Mouse (Mus musculus): Measurements from ENCODE around the gene Lrrc4b.

Gene Lrrc4b

DNA sequence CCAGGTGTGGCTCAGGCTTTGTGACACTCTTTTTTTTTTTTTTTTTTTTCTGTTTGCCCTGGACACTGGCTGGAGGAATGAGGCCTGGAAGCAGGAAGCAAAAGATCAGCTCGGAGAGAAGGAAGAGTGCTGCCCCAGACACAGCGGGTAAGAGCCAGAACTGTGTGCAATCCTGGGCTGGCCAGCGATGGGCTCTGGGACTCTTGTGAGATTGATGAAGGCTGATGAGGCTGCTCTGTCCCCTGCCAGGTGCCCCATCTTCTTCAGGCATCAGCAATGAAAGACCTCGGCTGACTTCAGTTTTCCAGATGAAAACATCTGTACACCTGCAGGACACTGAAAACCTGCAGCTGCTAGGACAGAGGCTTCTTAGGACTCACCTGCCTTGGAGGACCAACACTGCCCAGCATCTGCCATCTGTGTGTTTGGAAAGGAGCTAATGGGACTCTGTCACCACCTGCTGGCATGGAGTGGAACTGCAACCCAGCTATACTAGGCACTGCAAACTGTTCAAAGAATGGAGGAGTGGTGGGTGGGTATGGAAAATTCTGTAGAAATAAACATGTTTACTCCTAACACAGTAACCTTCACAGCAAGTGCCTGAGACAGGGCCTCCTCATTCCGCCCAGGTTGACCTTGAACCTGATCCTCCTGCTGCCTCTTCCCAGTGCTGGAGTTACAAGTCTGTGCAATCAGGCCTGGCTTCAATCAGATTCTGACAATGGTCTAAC is 56.2 kb downstream of the Lrrc4b start:
- no peak for DNase-seq (ENCODE audit: extremely low read depth, low read depth, low spot score)

DNA sequence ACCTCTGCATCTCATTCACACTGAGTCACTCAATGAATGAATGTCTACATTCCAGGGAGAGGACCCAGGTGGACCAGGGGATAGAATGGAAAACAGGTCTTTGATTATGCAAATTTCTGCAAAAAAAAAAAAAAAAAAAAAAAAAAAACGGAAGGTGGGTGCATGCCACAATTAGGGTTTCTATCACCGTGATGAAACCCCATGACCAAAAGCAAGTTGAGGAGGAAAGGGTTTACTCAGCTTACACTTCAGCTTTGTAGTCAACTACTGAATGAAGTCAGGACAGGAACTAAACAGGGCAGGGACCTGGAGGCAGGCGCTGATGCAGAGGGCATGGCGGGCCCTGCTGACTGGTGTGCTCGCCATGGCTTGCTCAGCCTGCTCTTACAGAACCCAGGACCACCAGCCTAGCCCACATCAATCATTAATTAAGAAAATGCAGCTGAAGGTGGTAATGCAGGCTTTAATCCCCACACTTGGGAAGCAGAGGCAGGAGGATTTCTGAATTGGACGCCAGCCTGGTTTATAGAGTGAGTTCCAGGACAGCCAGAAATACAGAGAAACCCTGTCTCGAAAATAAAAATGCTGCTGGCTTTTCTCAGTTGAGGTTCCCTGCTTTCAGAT is 56.9 kb downstream of the Lrrc4b start:
- no peak for DNase-seq (ENCODE audit: extremely low read depth, low read depth, low spot score)

DNA sequence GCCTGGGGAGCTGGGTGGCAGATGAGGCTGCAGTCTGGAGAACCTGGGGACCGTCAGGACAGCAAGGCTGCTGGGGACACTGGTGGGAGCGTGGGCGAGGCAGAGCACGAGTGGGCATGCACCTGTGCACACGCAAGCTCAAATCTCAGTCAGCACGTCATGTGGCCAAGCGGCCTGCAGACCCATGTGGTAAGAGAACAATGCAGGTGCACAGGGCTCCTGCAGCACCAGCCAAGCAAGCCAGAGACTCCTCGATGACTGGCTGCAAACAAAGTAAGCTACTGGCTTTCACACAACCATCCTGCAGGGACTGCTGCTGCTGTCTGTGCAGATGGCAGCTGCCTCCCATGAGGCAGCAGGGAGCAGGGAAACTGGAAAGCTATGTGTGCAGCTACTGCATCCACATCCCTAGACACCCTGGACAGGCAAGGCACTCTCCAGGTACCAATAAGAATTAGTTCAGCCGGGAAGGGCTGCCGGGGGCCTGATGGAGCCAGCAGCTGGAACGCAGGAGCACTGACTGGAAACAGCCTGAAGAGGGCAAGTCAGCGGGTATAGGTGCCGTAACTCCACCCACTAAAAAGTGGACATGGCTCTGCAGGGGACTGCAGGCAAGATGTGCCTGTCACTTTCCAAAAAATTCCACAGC is 58.2 kb downstream of the Lrrc4b start:
- no peak for DNase-seq (ENCODE audit: extremely low read depth, low read depth, low spot score)

DNA sequence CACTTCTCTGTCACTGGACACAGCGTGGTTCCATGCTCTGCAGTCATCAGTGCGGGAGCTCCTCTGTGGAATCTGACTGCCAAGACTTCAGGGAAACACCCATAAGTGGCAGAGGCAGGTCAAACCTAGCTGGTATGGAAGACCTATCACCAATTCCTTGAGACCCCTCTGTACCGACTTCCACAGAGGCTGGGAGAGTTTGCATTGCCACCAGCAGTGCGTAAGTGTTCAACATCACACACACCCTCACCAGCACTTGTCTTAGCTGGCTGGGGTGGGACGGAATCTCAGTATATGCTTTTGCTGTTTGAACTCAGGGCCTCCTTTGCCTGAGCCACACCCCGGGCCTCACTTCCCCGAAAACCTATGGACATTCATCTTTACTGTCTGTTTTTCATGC is 59.1 kb downstream of the Lrrc4b start:
- DNase-seq (ENCODE audit: extremely low read depth, low read depth, low spot score) = no peak

DNA sequence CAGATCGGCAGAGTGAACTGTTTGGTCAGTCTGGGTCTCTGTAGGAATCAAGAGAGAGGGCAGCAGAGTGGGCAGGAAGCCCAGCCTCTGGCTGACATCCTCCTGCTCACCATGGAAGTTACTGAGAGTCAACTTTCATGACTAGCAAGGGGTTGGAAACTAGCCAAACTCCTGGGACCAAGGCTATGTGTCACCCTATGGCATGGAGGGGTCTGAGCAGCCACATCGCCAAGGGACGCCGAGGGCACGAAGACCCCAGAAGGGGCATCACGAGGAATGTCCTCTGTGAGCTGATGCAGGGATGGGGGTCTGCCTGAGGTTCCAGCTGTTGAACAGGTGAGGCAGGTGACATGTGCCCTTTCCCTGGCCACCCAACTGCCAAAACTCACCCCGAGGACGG is 59.7 kb downstream of the Lrrc4b start:
- no peak for DNase-seq (ENCODE audit: extremely low read depth, low read depth, low spot score)

DNA sequence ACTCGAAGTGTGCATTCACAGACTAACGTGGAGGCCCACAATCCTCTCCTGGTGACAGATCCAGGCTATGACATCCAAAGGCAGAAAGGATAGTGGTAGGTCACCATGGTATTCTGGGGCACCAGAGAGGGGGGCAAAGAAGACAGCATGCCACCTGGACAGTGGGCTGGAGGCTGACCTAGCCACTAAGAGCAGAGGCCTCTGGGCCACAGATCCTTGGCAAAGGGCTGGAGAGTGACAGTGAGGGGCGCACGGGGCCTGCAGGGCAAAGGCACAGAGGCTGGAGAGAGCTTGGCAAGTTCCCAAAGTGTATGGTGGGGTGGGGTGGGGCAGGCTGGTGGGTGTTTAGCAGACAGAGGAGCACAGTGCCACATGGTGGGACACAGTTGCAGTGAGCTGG is 61.5 kb downstream of the Lrrc4b start:
- DNase-seq (ENCODE audit: extremely low read depth, low read depth, low spot score) = no peak

DNA sequence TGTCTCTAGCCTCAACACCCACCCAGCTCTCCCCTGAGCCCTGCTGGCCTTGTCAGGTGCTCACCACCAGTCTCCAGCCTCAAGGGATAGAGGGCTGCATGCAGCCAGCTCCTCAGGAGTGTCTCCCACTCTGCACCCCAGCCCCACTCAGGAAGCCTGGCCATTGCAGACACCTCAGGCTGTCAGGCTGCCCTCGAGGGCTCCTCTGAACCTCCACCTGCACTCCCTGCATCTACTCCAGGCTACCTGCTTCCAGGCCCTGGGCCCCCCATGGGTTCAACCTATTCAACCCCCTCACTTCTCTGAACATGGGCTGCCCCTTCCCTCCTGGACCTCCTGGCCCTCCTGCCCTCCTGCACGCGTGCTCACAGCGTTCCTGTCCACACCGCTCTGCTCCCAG is 62.6 kb downstream of the Lrrc4b start:
- no peak for DNase-seq (ENCODE audit: extremely low read depth, low read depth, low spot score)

DNA sequence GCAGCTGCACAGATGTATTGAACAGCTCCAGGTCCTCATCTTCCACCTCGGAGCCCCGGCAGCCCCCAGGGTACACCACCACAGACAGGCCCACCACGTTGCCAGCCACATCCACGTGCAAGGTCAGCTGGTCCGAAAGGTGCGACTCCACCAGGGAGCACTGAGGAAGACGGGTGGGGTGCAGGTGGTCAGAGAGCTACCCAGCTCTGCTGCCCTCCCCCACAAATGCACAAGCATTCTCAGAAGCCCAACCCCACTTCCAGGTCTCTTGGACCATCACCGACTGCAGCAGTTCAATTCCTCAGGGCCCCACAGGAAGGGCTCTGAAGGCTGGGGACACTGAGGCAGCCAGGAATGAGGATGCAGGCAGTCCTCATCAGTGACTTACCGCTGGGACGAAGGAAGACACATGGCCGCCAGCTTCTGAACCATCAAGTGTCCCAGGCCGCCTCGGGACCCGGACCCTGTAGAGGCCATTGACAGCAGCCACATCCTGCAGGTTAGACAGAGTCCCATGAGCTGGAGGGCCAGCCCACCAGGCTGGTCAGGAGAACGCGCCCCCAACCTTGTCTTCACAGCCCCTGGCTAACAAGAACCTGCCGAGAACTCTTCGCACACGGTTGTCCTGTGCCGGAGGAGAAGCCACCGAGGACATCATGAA is 63.5 kb downstream of the Lrrc4b start:
- DNase-seq (ENCODE audit: extremely low read depth, low read depth, low spot score) = no peak

DNA sequence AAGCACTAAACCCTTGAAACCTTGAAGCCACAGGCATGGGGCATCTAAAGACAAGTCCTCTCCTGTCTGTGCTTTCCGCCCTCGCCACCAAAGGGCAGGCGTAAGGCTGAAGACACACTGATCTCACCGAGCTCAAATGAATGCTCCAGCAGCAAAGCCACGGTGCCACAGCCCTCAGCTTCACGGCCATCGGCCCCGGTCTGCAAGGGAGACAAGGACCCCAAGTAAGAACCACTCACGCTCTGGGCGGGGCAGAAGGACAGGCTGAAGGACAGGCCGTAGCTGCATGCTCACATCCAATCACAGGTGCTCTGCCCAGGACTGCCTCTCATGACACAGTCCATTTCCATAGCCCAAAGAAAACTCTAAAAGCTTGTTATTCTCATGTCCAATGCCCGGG is 65.9 kb downstream of the Lrrc4b start:
- no peak for DNase-seq (ENCODE audit: extremely low read depth, low read depth, low spot score)

DNA sequence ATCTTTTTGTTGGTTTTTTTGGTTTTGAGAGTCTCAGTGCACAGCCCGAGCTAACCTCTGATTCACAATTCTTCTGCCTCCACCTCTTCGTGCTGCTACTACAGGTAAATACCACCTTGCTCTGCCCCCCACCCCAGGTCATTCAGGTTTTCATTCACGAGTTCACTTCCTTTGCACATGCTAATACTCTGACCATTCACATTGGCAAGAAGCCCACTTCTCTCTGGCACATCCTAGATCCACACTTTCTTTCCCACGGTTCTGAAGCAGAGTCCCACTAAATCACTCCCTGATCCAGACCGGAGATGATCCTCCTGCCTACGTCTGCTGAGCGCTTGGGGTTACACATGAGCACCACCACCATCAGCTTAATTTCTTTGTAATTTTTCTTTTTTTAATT is 66.3 kb downstream of the Lrrc4b start:
- DNase-seq (ENCODE audit: extremely low read depth, low read depth, low spot score) = no peak

DNA sequence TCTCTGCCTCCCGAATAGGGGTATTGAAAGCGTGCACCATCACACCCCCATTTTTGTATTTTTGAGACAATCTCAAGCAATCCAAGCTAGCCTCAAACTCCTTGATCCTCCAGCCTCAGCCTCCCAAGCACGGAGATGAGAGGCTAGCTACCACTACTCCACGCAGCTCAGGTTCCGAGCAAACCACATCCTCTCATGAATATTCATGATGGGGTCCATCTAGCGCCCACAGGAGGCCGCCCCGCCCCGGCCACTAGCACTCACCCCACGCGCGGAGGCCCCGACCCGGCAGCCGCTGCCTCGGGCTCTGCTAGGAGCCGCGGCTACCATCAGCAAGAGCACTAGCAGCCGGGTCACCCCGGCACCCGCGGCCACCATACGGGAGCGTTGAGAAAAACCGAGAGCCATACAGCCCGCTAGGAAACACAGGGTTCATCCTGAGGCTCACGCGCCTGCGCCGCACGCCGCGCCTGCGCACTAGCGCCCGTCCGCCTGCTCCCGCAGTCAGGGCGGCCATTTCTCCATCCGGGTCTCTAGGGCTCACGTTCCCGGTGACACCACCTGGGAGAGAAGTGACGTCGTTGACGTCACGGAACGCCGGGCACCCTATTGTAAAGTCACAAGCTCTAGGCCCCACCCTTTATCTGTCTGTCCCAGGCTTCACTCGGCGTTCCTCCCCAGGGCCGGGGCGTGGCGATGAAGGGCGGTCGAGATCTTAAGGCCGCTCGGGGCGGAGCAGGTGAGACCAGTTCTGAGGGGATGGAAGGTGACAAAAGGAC is 67.4 kb downstream of the Lrrc4b start, which contains the start of the genes Emc10 and Fam71e1:
Gene Emc10 (minus strand): TSS at position 538 of the 779 bp plus-strand sequence.
Gene Fam71e1 (plus strand): TSS at position 590 of the 779 bp plus-strand sequence.
- DNase-seq (ENCODE audit: extremely low read depth, low read depth, low spot score) = peak; percentile 69

DNA sequence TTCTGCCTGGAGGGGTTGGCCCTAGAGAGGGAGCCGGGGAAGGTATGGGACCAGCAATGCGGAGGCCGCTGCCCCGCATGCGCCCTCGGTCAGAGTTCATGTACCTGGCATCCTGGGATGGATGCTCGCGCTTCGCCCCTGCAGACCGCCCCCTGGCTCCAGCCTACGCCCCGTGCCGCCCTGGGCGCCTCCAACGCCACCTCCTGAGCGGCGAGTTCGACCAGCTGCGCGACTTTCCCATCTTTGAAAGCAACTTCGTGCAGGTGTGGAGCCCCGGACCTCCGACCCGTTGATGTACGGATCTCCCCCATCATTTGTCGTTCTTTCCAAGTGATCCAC is 67.9 kb downstream of the Lrrc4b start:
- no peak for DNase-seq (ENCODE audit: extremely low read depth, low read depth, low spot score)

DNA sequence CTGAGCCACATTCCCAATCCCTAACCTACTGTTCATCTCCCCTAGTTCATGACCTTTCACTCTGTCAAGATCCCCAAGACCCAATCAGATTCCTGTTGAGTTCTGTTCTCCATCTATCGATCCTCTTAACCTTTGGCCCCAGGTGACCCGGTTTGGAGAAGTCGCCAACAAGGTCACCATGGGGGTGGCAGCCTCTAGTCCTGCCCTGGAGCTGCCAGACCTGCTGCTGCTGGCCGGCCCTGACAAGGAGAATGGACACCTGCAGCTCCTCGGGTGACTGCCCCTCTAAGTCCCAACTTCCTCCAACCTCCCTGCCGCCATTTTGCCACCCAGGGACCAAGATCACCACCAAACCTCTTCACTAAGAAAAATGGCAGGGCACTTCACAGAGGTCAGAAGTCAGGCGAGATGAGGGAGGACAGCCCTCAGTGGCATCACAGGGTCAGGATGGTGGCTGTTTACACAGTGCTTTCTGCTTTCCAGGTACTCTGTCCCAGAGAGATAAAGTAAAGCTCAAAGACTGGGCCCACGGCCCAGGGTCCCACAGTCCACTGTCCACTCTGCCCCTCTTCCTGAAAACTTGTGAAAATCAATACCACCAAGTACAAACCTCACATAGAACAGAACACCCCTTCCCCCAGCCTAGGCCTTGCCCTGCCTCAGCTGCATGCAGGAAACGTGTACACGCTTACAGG is 68.7 kb downstream of the Lrrc4b start:
- no peak for DNase-seq (ENCODE audit: extremely low read depth, low read depth, low spot score)

DNA sequence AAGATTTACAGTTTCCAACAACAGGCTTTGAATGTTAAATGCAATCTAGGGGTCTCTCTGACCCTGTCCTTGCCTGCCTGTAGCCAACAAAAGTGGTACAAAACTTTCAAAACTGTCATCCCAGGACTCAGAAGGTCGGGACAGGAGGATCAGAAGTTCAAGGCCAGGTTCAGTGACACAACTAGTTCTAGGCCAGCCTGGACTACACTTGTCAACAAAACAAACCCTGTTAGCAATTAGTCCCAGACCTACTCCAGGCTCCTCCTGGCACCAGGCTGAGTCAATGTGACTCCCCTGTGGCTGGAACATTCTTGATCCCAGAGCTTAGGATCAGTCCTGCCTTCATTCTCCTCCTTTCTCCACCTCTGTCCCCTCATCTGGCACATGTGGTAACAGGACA is 70.1 kb downstream of the Lrrc4b start:
- no peak for DNase-seq (ENCODE audit: extremely low read depth, low read depth, low spot score)

DNA sequence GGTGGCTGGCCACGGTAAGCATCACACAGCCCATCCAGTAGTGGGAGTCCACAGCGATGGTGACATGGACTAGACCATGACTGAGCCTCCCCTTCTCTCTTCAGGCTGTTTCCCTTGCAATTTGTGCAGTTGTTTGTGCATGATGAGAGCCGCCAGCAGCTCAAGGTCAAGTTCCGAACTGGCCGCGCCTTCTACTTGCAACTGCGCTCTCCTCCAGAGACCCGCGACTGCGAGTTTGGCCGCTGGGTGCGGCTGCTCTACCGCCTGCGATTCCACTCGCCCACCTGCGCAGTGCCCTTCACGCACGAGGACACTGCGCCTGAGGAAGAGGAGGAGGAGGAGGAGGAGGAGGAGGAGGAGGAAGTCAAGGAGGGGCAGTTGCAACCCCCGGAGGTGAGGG is 71.2 kb downstream of the Lrrc4b start:
- DNase-seq (ENCODE audit: extremely low read depth, low read depth, low spot score) = no peak

DNA sequence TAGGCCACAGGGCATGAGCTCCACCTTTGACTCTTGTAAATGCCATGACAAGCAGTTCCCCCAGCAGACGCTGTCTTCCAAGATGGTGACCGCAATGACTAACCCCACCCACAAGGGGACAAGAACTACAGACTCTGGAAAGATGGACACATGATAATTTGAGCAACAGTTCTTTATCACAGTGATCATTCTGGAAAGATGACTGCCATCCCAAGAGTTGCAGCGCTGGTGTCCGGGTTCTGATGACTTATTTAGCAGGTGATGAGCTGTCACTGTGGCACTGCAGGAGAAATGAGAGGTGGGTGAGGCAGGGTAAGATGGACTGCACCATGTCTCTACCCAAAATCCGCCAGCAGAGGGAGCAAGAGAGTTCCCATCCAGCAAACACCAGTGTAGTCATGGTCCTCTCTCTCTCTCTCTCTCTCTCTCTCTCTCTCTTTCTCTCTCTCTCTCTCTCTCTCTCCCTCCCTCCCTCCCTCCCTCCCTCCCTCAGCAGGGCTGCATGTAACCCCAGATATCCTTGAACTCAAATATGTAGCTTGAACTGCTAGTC is 72.8 kb downstream of the Lrrc4b start:
- DNase-seq (ENCODE audit: extremely low read depth, low read depth, low spot score) = no peak

DNA sequence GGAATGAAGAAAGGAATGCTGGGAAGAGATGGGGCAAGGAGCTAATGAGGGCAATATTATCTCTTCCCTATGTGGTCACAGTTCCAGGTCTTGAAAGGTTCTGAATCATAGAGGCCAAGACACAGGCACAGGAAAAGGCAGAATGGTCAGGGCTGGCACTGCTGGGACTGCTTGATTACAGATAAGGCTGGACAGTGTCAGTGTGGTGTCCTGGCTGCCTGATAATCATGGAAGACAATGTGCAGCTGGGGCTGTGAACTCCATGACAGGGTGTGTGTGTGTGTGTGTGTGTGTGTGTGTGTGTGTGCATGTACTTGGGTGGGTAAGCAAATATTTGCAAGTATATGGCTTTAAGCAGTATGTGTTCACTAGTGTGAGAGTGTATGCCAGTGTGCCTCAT is 78.7 kb downstream of the Lrrc4b start:
- DNase-seq (ENCODE audit: extremely low read depth, low read depth, low spot score) = no peak

Data from fat pad, adult 2 months (tissue).